Comparison of ENCODE assay signal across 8 mouse cellular contexts in the genomic region with DNA sequence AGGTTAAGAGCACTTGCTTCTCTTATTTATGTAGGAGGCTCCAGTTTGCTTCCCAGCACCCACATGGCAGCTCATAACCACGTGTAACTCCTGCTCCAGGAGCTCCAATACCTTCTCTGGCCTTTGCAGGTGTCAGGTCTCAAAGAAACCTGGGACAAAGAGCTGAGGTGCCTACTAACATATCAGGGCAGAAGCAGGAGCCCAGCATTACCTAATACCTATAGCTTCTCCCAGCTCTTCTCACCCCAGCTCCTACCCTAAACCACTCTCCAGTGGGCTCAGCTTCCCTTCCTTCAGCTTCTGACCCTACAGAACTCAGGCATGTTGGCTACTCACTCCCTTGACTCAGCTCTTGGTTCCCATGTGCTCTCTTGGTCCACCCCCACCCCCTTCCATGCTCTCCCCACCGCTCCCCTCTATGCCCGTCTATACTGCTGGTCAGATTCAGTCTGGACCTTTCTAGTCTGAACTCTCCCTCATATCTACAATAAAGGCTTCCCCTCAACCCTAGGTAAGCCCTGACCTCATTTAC. TPM values are rescaled to one million over a fixed set of nuclear protein-coding genes. Genes with fewer than 3 reads are reported as not detected.
A peak's percentile ranks its signal among the peaks of the same experiment; 100 is the strongest.
DNase-seq lines count a peak whose midpoint lies in the region; ATAC-seq and TF ChIP-seq lines count a peak whose summit lies in the region.

No protein-coding gene starts in this region.

- H3K27me3 ChIP-seq in kidney, postnatal 0 days (ENCODE audit: insufficient read depth, low read length): no peaks in the 10 kb centered on the region
- H3K27me3 ChIP-seq in embryonic facial prominence, embryonic 15.5 days: no peaks in the 10 kb centered on the region
- no peaks in the 10 kb centered on the region for H3K27me3 ChIP-seq in intestine, postnatal 0 days (replicated peaks; ENCODE audit: control insufficient read depth, insufficient read depth, low read length)
- H3K27me3 ChIP-seq in myocyte (ENCODE audit: control insufficient read depth, insufficient read depth, insufficient read length): no peaks in the 10 kb centered on the region

- H3K36me3 ChIP-seq in kidney, postnatal 0 days (ENCODE audit: insufficient read depth, low read length): peaks cover 16% of the 10 kb centered on the region
- H3K36me3 ChIP-seq in embryonic facial prominence, embryonic 15.5 days: peaks cover 28% of the 10 kb centered on the region
- peaks cover 21% of the 10 kb centered on the region for H3K36me3 ChIP-seq in intestine, postnatal 0 days (ENCODE audit: control insufficient read depth, insufficient read depth)
- H3K36me3 ChIP-seq in myocyte (ENCODE audit: control insufficient read depth, insufficient read depth): peaks cover 23% of the 10 kb centered on the region

- no peak overlapping the region for H3K9ac ChIP-seq in kidney, postnatal 0 days (ENCODE audit: low read depth, low read length)
- H3K9ac ChIP-seq in embryonic facial prominence, embryonic 15.5 days: no peak overlapping the region
- no peak overlapping the region for H3K9ac ChIP-seq in intestine, postnatal 0 days (ENCODE audit: low read depth, low read length)

- 0 out of 2 replicates have a peak overlapping the region, but pooled peaks have one; percentile 64 for H3K4me2 ChIP-seq in kidney, postnatal 0 days (ENCODE audit: low read length)
- H3K4me2 ChIP-seq in embryonic facial prominence, embryonic 15.5 days (replicated peaks): peak overlapping the region; percentile 57
- H3K4me2 ChIP-seq in intestine, postnatal 0 days (replicated peaks; ENCODE audit: low read depth): peak overlapping the region; percentile 73
- H3K4me2 ChIP-seq in myocyte (ENCODE audit: low read depth): peak overlapping the region; percentile 75

- H3ac ChIP-seq in myocyte (ENCODE audit: control insufficient read depth, insufficient read length): no peak overlapping the region

- no peak overlapping the region for H3K27ac ChIP-seq in kidney, postnatal 0 days
- H3K27ac ChIP-seq in embryonic facial prominence, embryonic 15.5 days (replicated peaks): no peak overlapping the region
- H3K27ac ChIP-seq in intestine, postnatal 0 days (ENCODE audit: low read depth, low read length): no peak overlapping the region

- 0 out of 2 replicates have a peak, but pooled peaks cover 12% of the 10 kb centered on the region for H3K4me1 ChIP-seq in kidney, postnatal 0 days (replicated peaks; ENCODE audit: insufficient read depth, low read length)
- peaks cover 26% of the 10 kb centered on the region for H3K4me1 ChIP-seq in embryonic facial prominence, embryonic 15.5 days
- peaks cover 17% of the 10 kb centered on the region; the same call in 1 of the 2 replicates for H3K4me1 ChIP-seq in intestine, postnatal 0 days (replicated peaks; ENCODE audit: control insufficient read depth, insufficient read depth, low read length)

- no peak for TF ChIP-seq CTCF in kidney, postnatal 0 days (IDR thresholded peaks at IDR 0.05; ENCODE audit: low read depth)
- TF ChIP-seq CTCF in intestine, postnatal 0 days (IDR thresholded peaks at IDR 0.05; ENCODE audit: low read depth): no peak

- no peak overlapping the region for H3K4me3 ChIP-seq in kidney, postnatal 0 days (replicated peaks; ENCODE audit: low read depth, low read length)
- peak overlapping the region; percentile 63; the same call in 1 of the 2 replicates for H3K4me3 ChIP-seq in embryonic facial prominence, embryonic 15.5 days (replicated peaks)
- H3K4me3 ChIP-seq in intestine, postnatal 0 days (ENCODE audit: low read depth, low read length): no peak overlapping the region
- peak overlapping the region; percentile 65 for H3K4me3 ChIP-seq in myocyte

- ATAC-seq in kidney, postnatal 0 days (replicated peaks; ENCODE audit: low FRiP score, low read depth): no peak
- ATAC-seq in embryonic facial prominence, embryonic 15.5 days (ENCODE audit: insufficient number of reproducible peaks, low FRiP score, low TSS enrichment, low read depth): no peak
- ATAC-seq in intestine, postnatal 0 days: no peak
- ATAC-seq in inflammation-experienced regulatory T-cells, adult 6 months: no peak

- 73% methylated on average over 3 of the region's 3 CpGs for WGBS in kidney, postnatal 0 days
- WGBS in embryonic facial prominence, embryonic 15.5 days: 84% methylated on average over 3 of the region's 3 CpGs
- 79% methylated on average over 3 of the region's 3 CpGs for WGBS in intestine, postnatal 0 days

- intact Hi-C loops in gastrocnemius, postnatal 14 days (cut with DNase I; ENCODE audit: low total_unique reads): no loop called here
- intact Hi-C loops in left cerebral cortex, postnatal 10 days (cut with DNase I): no loop called here

- H3K9me3 ChIP-seq in kidney, postnatal 0 days (replicated peaks; ENCODE audit: low read length): no peaks in the 10 kb centered on the region
- no peaks in the 10 kb centered on the region for H3K9me3 ChIP-seq in embryonic facial prominence, embryonic 15.5 days (replicated peaks)
- H3K9me3 ChIP-seq in intestine, postnatal 0 days (ENCODE audit: control insufficient read depth): no peaks in the 10 kb centered on the region

- TF ChIP-seq POLR2A in myocyte (IDR thresholded peaks at IDR 0.05; ENCODE audit: insufficient read length, low read depth): no peak

- H3K79me2 ChIP-seq in myocyte (ENCODE audit: control insufficient read depth, insufficient read depth): peaks cover 16% of the 10 kb centered on the region

- no peak for DNase-seq in kidney, postnatal 0 days (ENCODE audit: low spot score)
- no peak for DNase-seq in kidney, postnatal 10 days
- DNase-seq in gastrocnemius, postnatal 14 days: no peak
- DNase-seq in left cerebral cortex, postnatal 10 days (ENCODE audit: extremely low spot score in 1 of 2, low spot score in 2 of 2): no peak

TF ChIP-seq in myocyte, 11 proteins besides CTCF, POLR2A, EP300 and RAD21:
- TF ChIP-seq MYOG (IDR thresholded peaks at IDR 0.05; ENCODE audit: control insufficient read depth in 1 of 3, insufficient read depth in 1 of 3, insufficient read length in 2 of 3, low read depth in 2 of 3) (no peak), TCF3 (IDR thresholded peaks at IDR 0.05; ENCODE audit: insufficient read length, low read depth) (no peak), MAX (IDR thresholded peaks at IDR 0.05; ENCODE audit: low read depth) (no peak), TCF12 (IDR thresholded peaks at IDR 0.05; ENCODE audit: insufficient read depth, poor library complexity, severe bottlenecking) (no peak), E2F4 (IDR thresholded peaks at IDR 0.05; ENCODE audit: insufficient read depth) (no peak), MYOD1 (IDR thresholded peaks at IDR 0.05; ENCODE audit: control insufficient read depth in 1 of 3, insufficient read length in 2 of 3, low read depth in 2 of 3) (no peak)

RNA-seq across cellular contexts. Expression of gene 1110008L16Rik, which starts 1.5 kb away (rescaled TPM):
- polyA plus RNA-seq in kidney, postnatal 0 days (2015; fragmentation: Nextera tagmentation; extraction: Ambion mirVana): 15.0 and 18.1 TPM in 2 replicates
- 14.9 and 16.9 TPM in 2 replicates for polyA plus RNA-seq in embryonic facial prominence, embryonic 15.5 days (2015; fragmentation: Nextera tagmentation; extraction: Ambion mirVana)
- polyA plus RNA-seq in intestine, postnatal 0 days (2015; fragmentation: Nextera tagmentation; extraction: Ambion mirVana): 10.1 and 11.9 TPM in 2 replicates
- polyA plus RNA-seq in myocyte (2012; fragmentation: generic; extraction: Trizol): 8.2 TPM
- total RNA-seq in gastrocnemius, postnatal 14 days (2021): 1 to 10 TPM; 7.3 to 7.4 TPM
- polyA plus RNA-seq in inflammation-experienced regulatory T-cells, adult 6 months (2017; shearing (Covaris generic)): 10 to 100 TPM in 1 of 3 experiments, 1 to 10 TPM in 2; 6.1 to 10.2 (median 9.4) TPM
- total RNA-seq in left cerebral cortex, postnatal 10 days (2021): 1 to 10 TPM; 5.9 to 7.9 TPM

RNA-seq across cellular contexts. Expression of gene Ppp2r3c, which starts 1.9 kb away (rescaled TPM):
- polyA plus RNA-seq in kidney, postnatal 0 days (2015; fragmentation: Nextera tagmentation; extraction: Ambion mirVana): 12.9 TPM in 2 replicates
- polyA plus RNA-seq in embryonic facial prominence, embryonic 15.5 days (2015; fragmentation: Nextera tagmentation; extraction: Ambion mirVana): 11.4 and 13.5 TPM in 2 replicates
- polyA plus RNA-seq in intestine, postnatal 0 days (2015; fragmentation: Nextera tagmentation; extraction: Ambion mirVana): 7.7 and 8.6 TPM in 2 replicates
- 5.3 TPM for polyA plus RNA-seq in myocyte (2012; fragmentation: generic; extraction: Trizol)
- total RNA-seq in gastrocnemius, postnatal 14 days (2021): 10 to 100 TPM; 10.2 to 11.1 TPM
- 10 to 100 TPM; 18.1 to 32.2 (median 20.8) TPM for polyA plus RNA-seq in inflammation-experienced regulatory T-cells, adult 6 months (2017; shearing (Covaris generic))
- 10 to 100 TPM; 12.6 to 14.7 TPM for total RNA-seq in left cerebral cortex, postnatal 10 days (2021)

Comparison
In these comparisons a context has a peak if more than half of its experiments do, and no peak if none do; other contexts are left out.
1. H3K4me3 ChIP-seq: peak in embryonic facial prominence, embryonic 15.5 days (single experiment) and myocyte (single experiment); none in kidney, postnatal 0 days (single experiment) and intestine, postnatal 0 days (single experiment).
2. Peak in every context shown above with its lines, with median percentiles within 50 percentile points of each other: H3K4me2 ChIP-seq.